Mouse (Mus musculus) heart, postnatal 4 days (tissue): ENCODE data around the gene Eea1. TPM values are rescaled to one million over a fixed set of nuclear protein-coding genes. Genes with fewer than 3 reads are reported as not detected.
A peak's percentile ranks its signal among the peaks of the same experiment; 100 is the strongest.
"Not testable (repeated sequence)": the region's sequence is repeated elsewhere in the genome, so short reads cannot be mapped to it uniquely, and the experiment has no call there.

Source experiments
- DNase-seq: peaks from one replicate; pipeline ENCODE4 v3.0.0; 2021
- total RNA-seq, 2 experiments: library from RNA; stranded (reverse); gene quantifications; 2 replicates each; pipeline ENCODE4 v1.2.3; 2021

The Eea1 gene
- total RNA-seq, 2 experiments from 2014 or later, result 35.5 to 39.9 TPM

DNA sequence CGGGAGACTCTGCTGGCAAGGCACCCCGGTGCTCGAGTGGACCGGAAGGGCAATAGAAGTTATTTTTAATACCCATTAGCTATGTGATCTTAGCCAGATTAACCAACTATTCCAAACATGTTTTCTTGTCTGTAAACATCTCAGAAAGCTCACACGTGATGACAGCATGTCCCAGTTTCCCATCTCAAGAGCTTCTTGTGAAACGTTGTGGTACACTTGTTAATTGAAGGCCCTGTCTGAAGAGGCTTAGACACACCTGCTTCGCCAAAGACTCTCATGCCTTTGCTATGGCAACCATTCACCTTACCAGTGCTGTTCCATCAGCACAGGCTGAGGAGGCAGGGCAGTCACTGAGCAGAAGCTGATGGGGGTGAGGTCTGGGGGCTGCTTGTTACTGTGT lies 133.9 kb downstream of the Eea1 start:
- no peak for DNase-seq

DNA sequence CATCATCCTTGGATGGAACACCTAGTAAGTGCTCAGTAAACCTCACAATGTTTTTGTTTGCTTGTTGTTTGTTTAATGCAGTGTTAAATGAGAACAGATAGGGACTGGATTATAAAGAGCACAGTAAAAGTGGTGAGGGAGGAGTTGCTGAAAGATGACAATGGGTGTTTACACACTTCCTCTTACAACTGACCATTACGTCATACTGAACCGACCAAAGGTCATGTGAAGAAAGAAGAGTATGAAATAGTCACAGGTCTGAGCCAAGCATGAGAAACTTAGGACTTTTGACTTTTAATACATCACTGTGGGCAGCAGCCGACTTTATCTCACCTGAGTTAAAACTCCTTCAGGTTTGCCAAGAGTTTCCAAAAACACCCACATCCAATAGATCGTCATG lies 135.0 kb downstream of the Eea1 start:
- no peak for DNase-seq

DNA sequence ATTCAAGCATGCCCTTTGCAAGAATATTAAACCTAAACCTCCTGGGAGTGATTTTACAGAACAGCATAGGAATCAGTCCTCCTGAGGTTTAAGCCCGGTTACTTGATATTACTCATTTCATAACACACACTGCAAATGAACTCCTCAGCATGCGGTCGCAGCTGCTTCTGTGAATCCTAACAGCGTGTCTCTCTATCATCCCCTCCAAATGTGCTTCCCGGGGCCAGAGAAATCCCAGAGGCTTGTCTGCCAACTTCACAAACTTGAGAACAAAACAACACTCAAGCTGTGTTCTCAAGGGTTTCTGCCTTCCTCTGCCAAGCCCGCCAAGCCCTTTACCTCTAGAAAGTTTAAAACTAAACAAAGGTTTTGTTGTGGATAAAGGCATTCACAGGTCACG lies 135.4 kb downstream of the Eea1 start:
- DNase-seq, result peak; percentile 15

DNA sequence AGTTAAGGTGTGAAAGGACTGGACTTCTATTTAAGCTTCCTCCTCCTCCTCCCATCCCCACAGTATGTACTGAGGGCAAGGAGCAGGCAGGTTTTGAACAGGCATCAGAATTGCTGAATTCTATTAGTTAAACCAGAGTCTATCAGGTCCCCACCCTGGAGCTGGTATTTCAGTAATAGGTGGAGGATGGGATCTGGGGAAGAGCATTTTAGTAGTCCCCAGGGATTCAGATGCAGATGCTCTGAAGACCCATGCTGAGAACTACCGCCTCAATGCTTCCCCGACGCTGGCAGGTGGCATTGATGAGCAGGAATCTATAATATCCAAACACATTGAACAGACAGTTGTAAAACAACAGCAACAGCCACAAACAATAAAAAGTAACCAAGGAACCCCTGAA lies 136.0 kb downstream of the Eea1 start:
- DNase-seq, result no peak

DNA sequence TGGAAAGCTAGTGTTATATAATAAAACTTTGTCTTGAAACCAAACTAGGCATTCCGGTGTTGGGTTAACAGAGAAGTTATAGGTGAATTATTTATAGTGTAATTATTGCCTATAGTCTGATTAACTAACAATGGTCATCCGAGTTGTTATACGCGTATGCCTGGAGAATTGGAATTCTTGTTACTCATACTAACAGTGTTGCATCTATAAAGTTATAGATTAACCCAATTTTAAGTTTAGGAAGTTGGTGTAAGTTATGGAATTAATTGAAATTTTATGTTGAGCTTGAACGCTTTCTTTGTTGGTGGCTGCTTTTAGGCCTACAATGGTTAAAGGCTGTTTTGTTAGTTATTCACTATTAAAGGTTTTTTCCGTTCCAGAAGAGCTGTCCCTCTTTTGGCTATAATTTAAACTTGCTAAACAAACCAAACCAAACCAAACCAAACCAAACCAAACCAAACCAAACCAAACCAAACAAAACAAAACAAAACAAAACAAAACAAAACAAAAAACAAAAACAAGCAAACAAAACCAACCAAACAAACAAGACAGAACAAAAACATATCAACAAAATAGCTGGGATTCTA lies 137.1 kb downstream of the Eea1 start:
- DNase-seq, result not testable (repeated sequence)

DNA sequence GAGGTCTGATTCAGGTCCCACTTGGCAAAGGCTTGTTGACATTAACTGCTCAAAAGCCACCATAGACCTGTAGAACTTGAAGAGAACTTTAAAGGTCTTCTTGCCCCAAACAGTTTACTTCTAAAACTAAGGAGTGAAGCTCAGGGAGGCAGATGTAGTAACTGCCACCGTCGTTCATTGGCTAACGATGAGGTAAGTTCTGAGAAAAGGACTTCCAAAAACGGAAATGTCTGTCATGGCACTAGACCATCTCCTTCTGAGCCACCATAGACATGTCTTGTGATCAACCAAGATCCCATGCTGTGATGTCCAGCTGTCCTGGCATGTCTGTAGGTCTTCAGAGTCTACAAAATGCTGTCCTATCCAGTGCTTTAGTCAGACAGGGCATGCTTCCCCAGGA lies 139.4 kb downstream of the Eea1 start:
- no peak for DNase-seq

DNA sequence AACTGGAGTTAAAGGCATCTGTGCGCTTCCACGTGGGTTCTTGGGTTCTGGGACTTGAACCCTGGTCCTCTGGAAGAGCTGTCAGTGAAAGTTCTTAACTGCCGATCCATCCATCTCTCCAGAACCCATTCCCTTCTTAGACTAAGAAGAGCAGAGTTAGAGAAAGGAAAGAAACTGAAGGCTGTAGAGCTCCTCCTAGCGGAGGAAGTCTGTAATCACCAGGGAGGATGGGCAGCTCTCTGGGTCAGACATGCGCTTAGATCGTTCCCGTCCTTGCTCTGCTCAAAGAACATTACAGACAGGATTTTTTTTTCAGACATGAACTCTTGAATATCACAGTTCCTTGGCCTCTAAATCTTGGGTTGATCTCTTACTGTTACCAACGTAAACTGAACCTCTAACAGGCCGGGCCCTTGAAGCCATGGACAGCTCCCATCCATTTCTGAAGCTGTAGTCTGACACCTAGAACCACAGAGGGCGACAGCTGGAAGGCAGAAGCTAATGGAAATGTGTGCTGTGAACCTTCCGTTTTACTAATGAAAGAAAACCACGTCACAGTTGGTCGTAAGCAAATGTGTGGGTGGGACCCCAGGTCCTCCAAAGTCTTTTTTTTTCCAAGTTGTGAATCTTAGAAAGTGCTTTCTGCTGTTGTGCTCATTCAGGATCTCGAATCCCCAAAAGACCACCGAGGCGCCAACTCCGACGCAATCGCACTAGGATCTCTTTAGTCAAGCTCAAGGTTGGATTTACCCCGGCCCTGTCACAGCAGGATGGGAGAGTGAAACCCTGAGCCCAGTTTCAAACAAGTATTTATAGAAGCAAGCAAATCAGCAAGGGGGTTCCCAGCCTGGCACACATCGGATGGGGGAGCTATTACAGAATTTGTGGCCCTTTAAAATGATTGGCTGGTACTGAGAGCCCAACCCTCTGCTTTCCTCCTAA lies 140.3 kb downstream of the Eea1 start:
- DNase-seq, result peak; percentile 27

DNA sequence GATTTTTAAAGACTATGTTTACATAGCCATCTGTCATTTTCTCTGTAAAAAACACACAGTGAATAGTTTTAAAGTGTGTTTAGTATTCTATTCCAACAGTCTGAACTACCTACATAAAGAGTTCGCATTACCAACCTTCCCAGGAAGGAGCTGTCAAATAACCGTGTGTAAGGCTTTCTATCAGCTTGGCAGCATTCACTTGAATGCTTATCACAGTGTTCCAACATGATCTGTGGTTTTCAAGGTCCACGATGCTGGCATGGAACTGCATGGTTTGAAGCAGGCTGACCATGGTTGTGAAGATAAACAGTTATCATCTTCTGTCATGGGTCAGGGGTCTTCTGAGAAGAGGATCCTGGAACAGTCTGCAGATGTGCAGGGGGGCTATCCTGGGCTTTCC lies 141.8 kb downstream of the Eea1 start:
- DNase-seq, result no peak

DNA sequence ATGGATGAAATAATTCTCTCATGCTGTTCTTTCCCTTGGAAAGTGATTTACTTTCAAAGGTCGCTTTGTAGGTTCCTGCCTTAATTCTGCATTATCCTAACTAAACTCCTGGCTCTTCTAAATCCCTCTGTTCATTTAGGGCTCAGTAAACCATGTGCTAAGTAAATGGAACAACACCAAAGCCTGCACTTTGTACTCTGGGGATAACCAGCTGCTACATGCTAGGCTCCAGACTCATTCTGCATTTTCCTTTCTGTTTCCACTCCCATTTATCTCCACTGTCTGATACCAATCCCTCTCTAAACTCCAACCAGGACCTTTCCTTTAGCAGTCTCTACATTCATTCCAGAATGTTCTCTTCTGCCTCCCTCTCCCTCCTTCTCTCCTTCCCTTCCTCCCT lies 149.3 kb downstream of the Eea1 start:
- no peak for DNase-seq

DNA sequence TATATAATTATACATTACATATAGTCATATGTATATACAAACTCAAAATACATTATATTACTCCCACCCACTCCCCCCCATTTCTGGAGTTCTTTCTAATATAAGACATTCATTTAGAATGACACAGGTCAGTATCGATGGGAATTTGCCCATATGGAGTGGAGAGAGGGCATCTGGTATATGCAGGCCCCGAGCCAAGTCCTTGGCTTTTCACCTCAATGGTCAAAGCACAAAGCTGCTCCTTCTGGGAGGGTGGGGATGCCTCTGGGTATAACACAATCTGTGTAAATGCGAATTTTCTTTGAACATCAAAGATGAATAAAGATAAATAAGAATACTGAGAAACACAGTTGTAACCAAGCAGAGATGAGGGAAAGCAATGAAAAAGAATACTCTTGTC lies 149.9 kb downstream of the Eea1 start:
- no peak for DNase-seq

DNA sequence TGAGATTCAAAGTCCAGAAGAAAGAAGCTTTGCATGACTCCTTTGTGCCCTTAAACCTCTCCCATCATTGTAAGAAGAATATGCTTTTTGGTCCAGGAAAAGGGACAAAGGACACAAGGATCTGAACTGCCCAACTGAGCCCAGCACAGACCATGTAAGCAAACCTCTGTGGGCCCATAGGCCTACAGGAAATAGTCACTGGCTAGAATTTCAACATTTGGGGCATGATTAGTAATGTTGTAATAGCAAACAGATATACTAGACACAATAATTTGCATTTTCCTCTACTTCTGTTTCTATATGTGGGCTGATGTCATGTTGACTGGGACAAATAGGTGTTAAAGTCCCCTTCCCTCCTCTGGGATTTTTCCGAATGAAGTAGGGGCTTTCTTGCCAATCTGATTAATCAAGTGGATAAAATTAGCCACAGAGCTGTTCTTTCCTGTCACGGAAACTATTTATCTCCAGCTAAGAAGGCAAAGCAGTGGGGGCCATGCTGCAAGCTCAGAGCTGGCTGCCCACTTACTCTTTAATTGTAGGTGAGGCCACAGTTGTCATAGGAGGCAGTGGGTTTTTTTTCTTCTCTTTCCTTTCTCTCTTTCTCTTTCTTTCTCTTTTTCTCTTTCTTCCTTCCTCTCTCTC lies 153.6 kb downstream of the Eea1 start:
- DNase-seq, result no peak

DNA sequence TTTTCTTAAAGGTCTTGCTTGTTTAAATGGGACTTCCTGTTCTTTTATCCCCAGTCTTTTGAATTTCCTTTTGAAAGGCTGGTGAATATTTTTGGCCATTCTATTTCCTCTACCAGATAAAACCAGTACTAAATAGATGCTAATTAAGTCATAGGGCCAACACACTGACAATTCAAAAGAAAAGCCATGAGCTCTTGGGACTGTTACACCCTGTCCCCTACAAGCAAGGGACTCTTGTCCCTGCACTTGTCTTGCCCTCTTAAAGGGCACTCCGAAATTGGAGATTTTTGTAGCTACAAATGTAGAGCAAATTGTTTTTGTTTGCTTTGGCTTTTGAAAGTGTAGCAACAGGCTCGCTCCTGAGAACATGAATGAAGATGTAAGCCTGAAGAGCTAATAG lies 154.1 kb downstream of the Eea1 start:
- DNase-seq, result no peak

Other genes with a start within 250 kb of the Eea1 start
- under 1 TPM; 0.19 to 0.61 TPM for gene Gm33543, start 97.7 kb upstream of the Eea1 start, total RNA-seq
- not detected for gene Gm5426, start 196.0 kb downstream of the Eea1 start, total RNA-seq